In the genomic region with DNA sequence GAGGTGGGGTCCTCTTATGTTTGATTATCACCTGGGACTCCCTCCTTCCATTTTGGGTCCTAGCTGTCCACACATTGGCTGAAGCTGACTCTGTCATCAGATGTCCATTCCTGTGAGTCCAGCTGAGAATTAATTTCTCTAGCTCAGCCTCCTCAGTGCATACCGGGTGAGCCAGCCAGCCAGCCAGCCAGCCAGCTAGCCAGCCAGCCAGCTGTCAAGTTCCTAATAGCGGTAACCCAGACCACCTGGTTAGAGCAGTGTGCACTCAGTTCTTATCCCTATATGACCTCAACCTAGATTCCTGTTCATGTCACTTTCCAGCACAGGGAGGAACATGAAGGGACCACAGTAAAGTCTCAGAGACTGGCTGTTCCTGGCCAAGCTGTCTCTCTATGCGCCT, we compare ENCODE assay signal across 15 mouse cellular contexts.
"Had no signal": no experiment of that assay in that cellular context is flagged by ENCODE, and none has a peak within 500 bp of the region (broad histone marks: within the 10 kb centered on the region; RNA-seq: fewer than 3 reads in every experiment).

No protein-coding gene starts in this region.

- H3K9ac ChIP-seq: limb, embryonic 15.5 days; liver, embryonic 12.5 days; lung, embryonic 14.5 days; neural tube, embryonic 13.5 days had no signal

- H3K27me3 ChIP-seq: limb, embryonic 15.5 days; liver, embryonic 12.5 days; neural tube, embryonic 13.5 days had no signal

- ATAC-seq: liver, embryonic 12.5 days; midbrain, embryonic 16.5 days had no signal

- H3K4me3 ChIP-seq: left cerebral cortex, adult 2 months; limb, embryonic 15.5 days; liver, embryonic 12.5 days; midbrain, embryonic 10.5 days; neural tube, embryonic 13.5 days had no signal

- H3K27ac ChIP-seq: left cerebral cortex, adult 2 months; limb, embryonic 15.5 days; liver, embryonic 12.5 days; midbrain, embryonic 10.5 days; neural tube, embryonic 13.5 days had no signal

- H3K4me2 ChIP-seq: limb, embryonic 15.5 days; liver, embryonic 12.5 days; lung, embryonic 14.5 days; neural tube, embryonic 13.5 days had no signal

- H3K9me3 ChIP-seq: limb, embryonic 15.5 days; liver, embryonic 12.5 days; midbrain, embryonic 10.5 days; neural tube, embryonic 13.5 days had no signal

- H3K36me3 ChIP-seq: limb, embryonic 15.5 days; liver, embryonic 12.5 days; midbrain, embryonic 10.5 days; neural tube, embryonic 13.5 days had no signal

- DNase-seq: kidney, postnatal 14 days; lung, embryonic 14.5 days; lung, postnatal 10 days; lung, postnatal 4 days; retina, postnatal 1 day; right cerebral cortex, postnatal 4 days; spleen, adult 18-20 months; thymus, adult 18-20 months; thymus, postnatal 25 days had no signal

- H3K4me1 ChIP-seq: limb, embryonic 15.5 days; liver, embryonic 12.5 days had no signal
